Comparison of ENCODE assay signal across 20 mouse cellular contexts in the genomic region with DNA sequence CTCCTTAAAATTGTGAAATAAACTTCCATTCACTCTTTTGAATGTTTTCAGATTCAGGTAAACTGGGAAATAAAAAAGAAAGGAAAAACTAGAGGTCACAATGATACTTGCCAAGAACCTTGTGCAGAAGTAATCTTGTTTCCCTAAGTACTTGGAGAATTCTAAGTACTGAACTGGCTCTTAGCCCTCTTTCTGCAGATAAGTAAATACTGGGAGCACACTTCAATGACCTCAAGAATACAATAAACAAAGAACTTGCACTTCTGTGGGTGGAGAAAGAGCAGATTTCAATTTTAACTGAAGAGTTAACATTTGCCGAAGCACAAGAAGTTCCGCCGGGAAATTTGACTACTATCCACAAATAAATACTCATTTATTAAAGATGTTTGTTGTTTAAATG. TPM values are rescaled to one million over a fixed set of nuclear protein-coding genes. Genes with fewer than 3 reads are reported as not detected.
A peak's percentile ranks its signal among the peaks of the same experiment; 100 is the strongest.
DNase-seq lines count a peak whose midpoint lies in the region; ATAC-seq and TF ChIP-seq lines count a peak whose summit lies in the region.
"Had no signal": no experiment of that assay in that cellular context is flagged by ENCODE, and none has a peak within 500 bp of the region (broad histone marks: within the 10 kb centered on the region; RNA-seq: fewer than 3 reads in every experiment).

No protein-coding gene starts in this region.

- WGBS in heart, postnatal 0 days: 74% methylated on average over 3 of the region's 3 CpGs
- 29% methylated on average over 3 of the region's 3 CpGs for WGBS in lung, embryonic 15.5 days

- peak; percentile 31 for DNase-seq in heart, postnatal 0 days (ENCODE audit: low spot score)
- DNase-seq in heart, adult 8-10 months (ENCODE audit: low spot score): no peak
- no peak for DNase-seq in lung, postnatal 4 days
- peak; percentile 33 for DNase-seq in lung, postnatal 10 days
- DNase-seq in Muller cell, postnatal 12 days (ENCODE audit: inconsistent ontology term): no peak
- no peak for DNase-seq in right cerebral cortex, postnatal 4 days
- DNase-seq: adrenal gland, adult 8-10 months; adrenal gland, postnatal 36 days; cerebellum, adult 2 months; cerebellum, postnatal 10 days; gastrocnemius, adult 2 months; gastrocnemius, postnatal 25 days; heart, postnatal 14 days had no signal

- H3K27ac ChIP-seq in heart, postnatal 0 days (ENCODE audit: low read depth): no peak overlapping the region
- no peak overlapping the region for H3K27ac ChIP-seq in lung, embryonic 15.5 days
- H3K27ac ChIP-seq: forebrain, embryonic 12.5 days; gastrocnemius, adult 2 months; heart, embryonic 10.5 days; hindbrain, embryonic 10.5 days; hindbrain, embryonic 14.5 days had no signal

- H3K9ac ChIP-seq in heart, postnatal 0 days (replicated peaks; ENCODE audit: low read depth, low read length): no peak overlapping the region
- no peak overlapping the region for H3K9ac ChIP-seq in lung, embryonic 15.5 days
- H3K9ac ChIP-seq: forebrain, embryonic 12.5 days; hindbrain, embryonic 14.5 days had no signal

- TF ChIP-seq CTCF in heart, postnatal 0 days (IDR thresholded peaks at IDR 0.05; ENCODE audit: low read depth): no peak

- no peaks in the 10 kb centered on the region for H3K4me1 ChIP-seq in heart, postnatal 0 days (ENCODE audit: control insufficient read depth, insufficient read depth)
- H3K4me1 ChIP-seq in lung, embryonic 15.5 days: peaks cover 14% of the 10 kb centered on the region; the same call in 1 of the 2 replicates
- H3K4me1 ChIP-seq: forebrain, embryonic 12.5 days; hindbrain, embryonic 10.5 days had no signal

- H3K27me3 ChIP-seq in heart, postnatal 0 days (ENCODE audit: control insufficient read depth, insufficient read depth, low read length): no peaks in the 10 kb centered on the region
- no peaks in the 10 kb centered on the region; the same call in 1 of the 2 replicates for H3K27me3 ChIP-seq in lung, embryonic 15.5 days
- H3K27me3 ChIP-seq: CH12.LX; forebrain, embryonic 12.5 days had no signal

- no peak for ATAC-seq in heart, postnatal 0 days (ENCODE audit: insufficient read depth, low read depth)
- ATAC-seq in lung, embryonic 15.5 days (ENCODE audit: borderline replicate concordance, extremely low read depth, low FRiP score, low TSS enrichment): peak; percentile 35; the same call in 1 of the 2 replicates
- ATAC-seq: forebrain, embryonic 16.5 days had no signal

- H3K4me3 ChIP-seq in heart, postnatal 0 days (ENCODE audit: low read depth, low read length): no peak overlapping the region
- H3K4me3 ChIP-seq in lung, embryonic 15.5 days: no peak overlapping the region
- H3K4me3 ChIP-seq: forebrain, embryonic 12.5 days; gastrocnemius, adult 2 months; heart, embryonic 10.5 days; hindbrain, embryonic 10.5 days had no signal

- H3K4me2 ChIP-seq in heart, postnatal 0 days (ENCODE audit: low read depth, low read length): no peak overlapping the region
- no peak overlapping the region for H3K4me2 ChIP-seq in lung, embryonic 15.5 days
- H3K4me2 ChIP-seq: forebrain, embryonic 12.5 days; hindbrain, embryonic 14.5 days had no signal

- TF ChIP-seq EP300 in heart, postnatal 0 days (IDR thresholded peaks at IDR 0.05; ENCODE audit: low read depth): no peak

- no peaks in the 10 kb centered on the region for H3K36me3 ChIP-seq in heart, postnatal 0 days (replicated peaks; ENCODE audit: control insufficient read depth, insufficient read depth, low read length)
- H3K36me3 ChIP-seq in lung, embryonic 15.5 days: no peaks in the 10 kb centered on the region
- H3K36me3 ChIP-seq: forebrain, embryonic 12.5 days; heart, embryonic 10.5 days; hindbrain, embryonic 10.5 days had no signal

- no peaks in the 10 kb centered on the region for H3K9me3 ChIP-seq in heart, postnatal 0 days (replicated peaks; ENCODE audit: control insufficient read depth, low read length)
- H3K9me3 ChIP-seq in lung, embryonic 15.5 days: no peaks in the 10 kb centered on the region
- H3K9me3 ChIP-seq: forebrain, embryonic 12.5 days; heart, embryonic 10.5 days; hindbrain, embryonic 10.5 days had no signal

RNA-seq across cellular contexts. Expression of gene Rwdd3, which starts 15.4 kb away (rescaled TPM):
- total RNA-seq in heart, postnatal 0 days (2014; rRNA removed; ENCODE audit: low replicate concordance): not detected in 2 replicates
- polyA plus RNA-seq in heart, postnatal 0 days (2015; fragmentation: Nextera tagmentation; extraction: Ambion mirVana): 3.3 and 4.8 TPM in 2 replicates
- 1 to 10 TPM; 1.7 to 3.1 (median 2.2) TPM for total RNA-seq in heart, adult 8-10 months (2022)
- 3.4 and 3.7 TPM in 2 replicates for polyA plus RNA-seq in lung, embryonic 15.5 days (2015; fragmentation: Nextera tagmentation; extraction: Ambion mirVana)

Comparison
In these comparisons a context has a peak if more than half of its experiments do, and no peak if none do; other contexts are left out.
1. DNase-seq: peak in heart, postnatal 0 days (single experiment) and lung, postnatal 10 days (single experiment); none in heart, adult 8-10 months (single experiment), lung, postnatal 4 days (0 of 2), Muller cell, postnatal 12 days (single experiment) and right cerebral cortex, postnatal 4 days (single experiment).